Mouse (Mus musculus) limb, embryonic 10.5 days (tissue): Measurements from ENCODE around the gene Ccdc127. TPM values are rescaled to one million over a fixed set of nuclear protein-coding genes. Genes with fewer than 3 reads are reported as not detected.

ENCODE experiments used
- DNase-seq: peaks from one replicate; pipeline ENCODE4 v3.0.0-alpha.2; 2017; ENCODE audit warnings: low spot score
- H3K27ac ChIP-seq: fragments of 300-500 bp; sonication (generic); 2 replicates; pipeline ENCODE4 v1.5.1; 2016; ENCODE audit warnings: mild to moderate bottlenecking
- H3K27me3 ChIP-seq: fragments of 300-500 bp; sonication (generic); 2 replicates; pipeline ENCODE4 v1.6.1; 2016; ENCODE audit warnings: low read depth, mild to moderate bottlenecking; ENCODE audit not compliant: poor library complexity, severe bottlenecking
- H3K36me3 ChIP-seq: fragments of 300-500 bp; sonication (generic); 2 replicates; pipeline ENCODE4 v1.6.1; 2016; ENCODE audit warnings: mild to moderate bottlenecking, moderate library complexity
- H3K4me1 ChIP-seq: fragments of 300-500 bp; sonication (generic); 2 replicates; pipeline ENCODE4 v1.6.1; 2016
- H3K4me3 ChIP-seq: fragments of 300-500 bp; sonication (generic); 2 replicates; pipeline ENCODE4 v1.5.1; 2016; ENCODE audit warnings: mild to moderate bottlenecking, moderate library complexity
- H3K9me3 ChIP-seq: fragments of 300-500 bp; sonication (generic); replicated peaks from 2 replicates; pipeline ENCODE4 v1.6.1; 2016; ENCODE audit warnings: mild to moderate bottlenecking
- WGBS: fragments of 180-500 bp; shearing (Covaris S2); methylation state at CpG from one replicate; pipeline ENCODE4 v1.1.7; 2016; 5-methylcytosine and 5-hydroxymethylcytosine counted together
- polyA plus RNA-seq: library from polyadenylated mRNA; unstranded; fragments of >200 nt; fragmentation: Nextera tagmentation; extraction: Ambion mirVana; gene quantifications from 2 replicates; pipeline ENCODE4 v1.2.1, GENCODE M21; 2016

Gene Ccdc127
- 52.7 and 54.0 TPM in 2 replicates for polyA plus RNA-seq

DNA sequence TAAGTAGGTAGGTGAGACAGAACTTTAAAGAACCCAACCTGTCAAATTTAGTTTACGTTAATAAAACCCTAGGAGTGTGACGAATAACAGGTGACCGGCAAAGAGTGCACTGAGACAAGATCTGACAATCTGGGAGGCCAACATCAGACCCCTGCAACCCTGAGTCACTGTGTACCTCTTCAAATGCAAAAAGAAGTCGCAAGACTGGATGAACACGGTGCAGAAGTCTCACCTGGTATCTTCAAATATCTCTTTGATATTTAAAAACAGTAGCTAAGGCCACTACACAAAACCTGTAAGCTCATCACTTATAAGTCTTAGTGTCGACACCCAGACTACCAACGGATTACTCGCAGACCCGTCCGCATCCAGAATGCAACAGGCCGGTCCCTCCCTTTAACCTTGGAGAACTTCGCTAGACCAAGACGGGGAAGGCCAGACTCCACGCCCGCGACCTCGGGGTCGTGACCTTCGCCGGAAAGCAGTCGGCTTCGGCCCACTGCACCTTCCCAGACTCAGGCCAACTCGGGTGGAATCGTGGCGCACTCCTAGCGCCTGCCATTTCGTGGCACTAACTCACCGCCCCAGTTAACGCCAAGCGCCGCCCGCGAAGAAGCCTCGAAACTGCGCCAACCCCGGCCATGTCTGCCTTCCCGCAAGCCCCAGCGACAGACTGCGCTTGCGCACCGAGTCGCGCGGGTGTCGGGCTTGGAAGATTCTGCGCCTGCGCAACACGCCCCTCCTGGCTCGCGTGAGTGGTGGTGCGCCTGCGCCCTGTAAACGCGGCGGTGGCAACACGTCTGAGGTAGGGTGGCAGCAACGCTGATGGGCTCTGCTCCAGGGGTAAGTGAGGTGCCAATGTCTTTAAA lies at the start of gene Ccdc127, which contains the start of gene Sdha:
Gene Ccdc127, plus strand, starts transcription at position 744 of the 869 bp plus-strand sequence.
Gene Sdha, minus strand, starts transcription at position 715 of the 869 bp plus-strand sequence.
- Histone ChIP-seq H3K4me3 (peak within 1 kb of the TSS; percentile 81), H3K27ac (peak within 1 kb of the TSS; percentile 94), H3K4me1 (peaks cover 13% of the 10 kb centered on the region), H3K9me3 (no peaks in the 10 kb centered on the region), H3K27me3 (no peaks in the 10 kb centered on the region), H3K36me3 (peaks cover 24% of the 10 kb centered on the region)
- DNase-seq, result peak; percentile 99
- WGBS, result 2% methylated on average over 57 of the region's 57 CpGs

DNA sequence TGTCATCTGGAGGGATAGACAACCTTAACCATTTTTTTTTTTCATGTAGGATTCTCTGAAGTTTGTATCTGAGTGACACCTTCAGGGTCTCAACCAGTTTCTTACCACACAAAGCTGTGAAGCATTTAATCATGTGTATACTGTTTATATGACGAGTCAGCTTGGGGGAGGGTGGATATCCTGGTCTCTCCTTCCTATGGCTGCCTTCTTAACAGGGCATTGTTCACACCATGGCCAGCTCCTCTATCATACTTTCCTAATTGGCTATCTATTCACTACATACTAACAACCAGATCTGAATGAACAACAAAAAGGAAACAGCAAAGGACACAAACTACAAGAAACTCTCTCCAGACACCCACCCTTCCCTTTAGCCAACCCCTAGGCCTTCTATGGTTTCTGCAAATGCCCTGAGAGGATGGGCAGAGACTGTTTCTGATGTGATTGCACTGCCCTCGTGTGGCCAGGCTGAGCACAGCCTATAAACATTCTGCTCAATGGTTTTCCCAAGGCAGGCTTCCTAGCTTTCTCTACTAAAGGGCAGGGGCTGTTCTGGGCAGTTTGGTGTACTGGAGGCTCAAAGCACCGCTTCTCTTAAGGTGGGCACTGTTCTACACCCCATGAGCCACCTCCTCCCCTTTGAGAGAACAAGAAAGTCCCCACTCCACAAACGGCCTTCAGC lies 49.0 kb upstream of the Ccdc127 start:
- DNase-seq, result peak; percentile 79
- no peaks in the 10 kb centered on the region for H3K27me3 ChIP-seq
- no peaks in the 10 kb centered on the region for H3K4me1 ChIP-seq
- H3K4me3 ChIP-seq, result no peak overlapping the region
- H3K36me3 ChIP-seq, result peaks cover 44% of the 10 kb centered on the region
- 46% methylated on average over 4 of the region's 4 CpGs for WGBS
- H3K9me3 ChIP-seq, result no peaks in the 10 kb centered on the region
- no peak overlapping the region for H3K27ac ChIP-seq

DNA sequence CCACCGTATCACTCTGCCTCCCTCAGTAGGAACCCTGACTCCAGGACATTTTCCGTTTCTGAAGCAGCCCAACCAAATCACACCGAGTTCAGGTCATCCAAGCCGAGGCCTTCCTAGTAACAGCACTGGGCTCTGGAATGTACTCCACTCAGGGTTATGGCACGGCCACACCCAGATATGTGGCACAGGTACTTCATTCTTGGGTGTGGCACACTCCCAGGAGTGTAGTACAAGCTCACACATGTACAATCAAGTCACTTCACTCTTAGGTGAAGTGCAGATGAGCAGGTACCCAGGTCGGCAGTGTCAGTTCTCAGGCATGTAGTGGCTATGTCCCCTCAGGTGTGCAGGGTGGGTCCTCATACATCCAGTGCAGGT lies 48.5 kb upstream of the Ccdc127 start:
- peaks cover 50% of the 10 kb centered on the region for H3K36me3 ChIP-seq
- no peak for DNase-seq
- no peak overlapping the region for H3K27ac ChIP-seq
- no peaks in the 10 kb centered on the region for H3K9me3 ChIP-seq
- H3K27me3 ChIP-seq, result no peaks in the 10 kb centered on the region
- no peaks in the 10 kb centered on the region for H3K4me1 ChIP-seq
- H3K4me3 ChIP-seq, result no peak overlapping the region
- WGBS, result 85% methylated on average over 6 of the region's 6 CpGs

DNA sequence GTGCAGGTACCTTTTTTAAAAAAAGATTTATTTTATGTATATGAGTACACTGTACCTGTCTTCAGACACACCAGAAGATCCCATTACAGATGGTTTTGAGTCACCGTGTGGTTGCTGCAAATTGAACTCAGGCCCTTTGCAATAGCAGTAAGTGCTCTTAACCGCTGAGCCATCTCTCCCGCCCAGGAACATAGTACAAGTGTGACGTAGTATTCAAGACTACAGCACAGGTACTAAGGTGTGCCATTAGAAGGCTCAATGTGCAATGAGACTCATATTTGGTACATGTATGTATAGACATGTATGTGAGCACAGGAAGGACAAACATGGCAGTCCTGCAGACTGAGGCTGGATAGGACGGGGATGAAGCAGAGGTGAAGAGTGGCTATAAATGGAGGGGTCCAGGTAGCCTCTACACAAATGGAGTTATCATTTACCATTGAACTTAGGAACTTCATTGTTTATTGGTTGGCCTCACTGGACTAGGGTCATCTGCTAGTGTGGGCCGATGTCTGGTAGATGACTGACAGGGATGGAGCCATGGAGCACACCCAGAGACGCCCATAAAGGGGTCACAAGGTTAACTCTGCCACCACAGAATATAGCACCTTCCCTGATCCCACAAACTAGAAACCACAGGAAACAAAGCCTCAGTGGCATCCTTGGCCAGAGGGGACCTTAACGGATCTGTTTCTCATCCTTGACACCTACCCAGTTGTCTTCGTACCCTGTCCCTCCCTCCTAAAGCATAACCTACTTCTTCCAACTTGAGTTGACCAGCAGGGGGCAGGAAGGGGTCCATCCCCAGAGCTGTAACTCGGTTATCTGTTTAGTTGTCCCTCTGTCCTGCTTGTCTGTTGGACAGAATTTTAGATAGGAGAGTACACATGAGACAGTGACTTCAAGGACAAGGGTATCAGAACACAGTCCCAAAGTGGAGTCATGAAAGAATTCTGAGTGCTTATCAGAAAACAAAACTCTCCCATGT lies 47.8 kb upstream of the Ccdc127 start:
- DNase-seq, result no peak
- H3K27me3 ChIP-seq, result no peaks in the 10 kb centered on the region
- no peak overlapping the region for H3K27ac ChIP-seq
- H3K9me3 ChIP-seq, result no peaks in the 10 kb centered on the region
- peaks cover 57% of the 10 kb centered on the region for H3K36me3 ChIP-seq
- WGBS, result 82% methylated on average over 10 of the region's 10 CpGs
- no peak overlapping the region for H3K4me3 ChIP-seq
- no peaks in the 10 kb centered on the region for H3K4me1 ChIP-seq

DNA sequence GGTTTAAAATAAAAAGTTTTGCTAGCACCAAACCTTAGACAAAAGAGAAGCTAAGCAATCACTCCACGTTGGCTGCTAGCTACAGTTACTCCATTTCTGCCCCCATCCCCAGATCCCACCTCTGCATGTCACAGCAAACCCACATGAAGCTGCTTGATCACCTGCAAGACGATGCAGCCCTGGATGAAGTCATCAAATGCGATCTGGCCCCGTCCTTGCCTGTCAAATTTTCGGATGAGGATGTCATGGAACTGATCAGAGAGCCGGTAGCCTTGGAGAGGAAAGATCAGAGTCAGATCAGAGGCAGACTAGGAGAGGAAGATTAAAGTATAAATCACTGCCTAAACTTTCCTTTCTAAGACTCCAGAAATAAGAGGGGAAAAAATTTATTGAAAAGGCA lies 44.7 kb upstream of the Ccdc127 start:
- H3K27me3 ChIP-seq, result no peaks in the 10 kb centered on the region
- no peaks in the 10 kb centered on the region for H3K9me3 ChIP-seq
- H3K4me1 ChIP-seq, result no peaks in the 10 kb centered on the region
- H3K27ac ChIP-seq, result no peak overlapping the region
- WGBS, result 92% methylated on average over 6 of the region's 6 CpGs
- H3K36me3 ChIP-seq, result peaks cover 87% of the 10 kb centered on the region
- DNase-seq, result no peak
- H3K4me3 ChIP-seq, result no peak overlapping the region

DNA sequence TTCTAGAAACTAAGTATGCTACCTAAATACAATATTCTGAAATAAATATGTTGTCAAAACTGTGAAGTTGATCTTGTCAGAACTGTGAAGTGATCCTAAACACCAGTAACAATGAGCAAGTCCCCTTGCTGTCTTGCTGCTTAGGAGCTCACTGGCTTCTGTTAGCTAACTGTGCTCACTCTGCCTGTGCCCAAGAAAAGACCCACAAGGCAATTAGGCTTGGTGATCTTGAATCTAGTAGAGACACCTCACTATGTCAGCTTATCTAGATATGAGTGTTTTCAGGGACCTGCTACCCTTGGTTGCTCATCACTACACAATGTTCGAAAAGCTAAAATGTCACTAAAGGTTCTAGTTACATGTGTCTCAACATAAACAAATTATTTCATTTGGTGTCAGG lies 44.3 kb upstream of the Ccdc127 start:
- H3K27ac ChIP-seq, result no peak overlapping the region
- DNase-seq, result no peak
- no peaks in the 10 kb centered on the region for H3K4me1 ChIP-seq
- no peaks in the 10 kb centered on the region for H3K9me3 ChIP-seq
- WGBS, result 90% methylated on average over 1 of the region's 1 CpGs
- H3K4me3 ChIP-seq, result no peak overlapping the region
- peaks cover 91% of the 10 kb centered on the region for H3K36me3 ChIP-seq
- no peaks in the 10 kb centered on the region for H3K27me3 ChIP-seq

DNA sequence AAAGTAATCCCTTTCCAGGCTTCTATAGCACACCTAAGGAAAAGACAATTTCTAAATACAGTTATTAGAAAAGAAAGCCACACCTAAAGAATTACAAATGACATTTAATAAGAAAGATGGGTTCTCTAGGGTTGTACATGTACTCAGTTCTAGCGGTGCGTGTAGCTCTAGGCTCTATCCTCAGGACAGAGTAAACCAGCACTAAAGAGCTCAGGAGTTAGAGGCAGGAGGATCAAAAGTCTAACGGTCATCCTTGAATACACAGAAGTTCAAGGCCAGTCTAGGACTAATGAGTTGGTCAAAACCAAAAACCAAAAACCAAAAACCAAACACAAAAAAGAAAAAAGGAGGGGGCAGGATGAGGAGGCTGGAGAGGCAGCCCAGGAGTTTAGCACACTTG lies 35.5 kb upstream of the Ccdc127 start:
- H3K27ac ChIP-seq, result no peak overlapping the region
- H3K36me3 ChIP-seq, result peaks cover 40% of the 10 kb centered on the region
- no peak overlapping the region for H3K4me3 ChIP-seq
- 96% methylated on average over 3 of the region's 3 CpGs for WGBS
- H3K27me3 ChIP-seq, result no peaks in the 10 kb centered on the region
- DNase-seq, result no peak
- H3K4me1 ChIP-seq, result peaks cover 16% of the 10 kb centered on the region
- H3K9me3 ChIP-seq, result no peaks in the 10 kb centered on the region

DNA sequence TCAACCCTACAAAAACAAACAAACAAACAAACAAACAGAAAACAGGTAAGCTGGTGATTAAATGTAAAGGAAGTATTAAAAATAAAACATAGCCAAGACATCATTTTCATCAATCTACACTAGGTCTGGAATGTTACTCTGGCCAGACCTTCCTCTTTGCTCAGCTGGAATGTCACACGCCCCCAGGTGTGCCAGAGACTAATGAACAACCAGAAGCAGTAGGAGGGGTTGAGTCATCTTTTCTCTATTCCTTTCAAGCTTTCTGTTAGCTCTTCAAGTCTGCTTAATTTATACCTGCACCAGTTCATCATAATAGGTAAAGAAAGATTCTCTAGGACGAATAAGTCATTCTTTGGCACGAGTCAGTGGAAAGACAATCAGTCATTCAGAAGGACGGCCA lies 33.7 kb upstream of the Ccdc127 start:
- peak overlapping the region; percentile 85 for H3K27ac ChIP-seq
- WGBS, result 26% methylated on average over 4 of the region's 4 CpGs

DNA sequence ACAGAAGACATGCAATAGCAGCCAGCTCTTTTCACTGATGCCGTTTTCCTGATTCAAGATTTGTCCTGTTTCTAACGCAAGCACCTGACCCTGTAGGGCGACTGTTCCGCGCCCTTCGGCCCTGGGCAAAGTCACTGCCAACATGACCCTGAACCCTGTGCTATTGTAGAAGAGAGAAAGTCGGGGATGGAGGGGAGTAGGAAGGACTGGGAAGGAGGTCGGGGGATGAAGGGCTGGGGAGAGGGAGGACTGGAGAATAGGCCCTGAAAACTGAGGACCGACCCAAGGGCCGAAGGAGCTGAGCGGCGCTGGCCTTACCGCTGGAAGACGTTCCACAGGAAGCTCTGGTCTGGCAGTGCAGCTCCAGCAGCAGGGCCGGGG lies 33.3 kb upstream of the Ccdc127 start:
- peak overlapping the region; percentile 85 for H3K4me3 ChIP-seq
- peak overlapping the region; percentile 85 for H3K27ac ChIP-seq
- peaks cover 41% of the 10 kb centered on the region for H3K36me3 ChIP-seq
- H3K9me3 ChIP-seq, result no peaks in the 10 kb centered on the region
- no peak for DNase-seq
- no peaks in the 10 kb centered on the region for H3K27me3 ChIP-seq
- 4% methylated on average over 15 of the region's 15 CpGs for WGBS
- H3K4me1 ChIP-seq, result peaks cover 16% of the 10 kb centered on the region

More for the DNA sequence above, 33.7 kb upstream of the Ccdc127 start:
- Histone ChIP-seq H3K4me3 (peak overlapping the region; percentile 85), H3K9me3 (no peaks in the 10 kb centered on the region), H3K27me3 (no peaks in the 10 kb centered on the region), H3K4me1 (peaks cover 16% of the 10 kb centered on the region), H3K36me3 (peaks cover 40% of the 10 kb centered on the region)
- no peak for DNase-seq

DNA sequence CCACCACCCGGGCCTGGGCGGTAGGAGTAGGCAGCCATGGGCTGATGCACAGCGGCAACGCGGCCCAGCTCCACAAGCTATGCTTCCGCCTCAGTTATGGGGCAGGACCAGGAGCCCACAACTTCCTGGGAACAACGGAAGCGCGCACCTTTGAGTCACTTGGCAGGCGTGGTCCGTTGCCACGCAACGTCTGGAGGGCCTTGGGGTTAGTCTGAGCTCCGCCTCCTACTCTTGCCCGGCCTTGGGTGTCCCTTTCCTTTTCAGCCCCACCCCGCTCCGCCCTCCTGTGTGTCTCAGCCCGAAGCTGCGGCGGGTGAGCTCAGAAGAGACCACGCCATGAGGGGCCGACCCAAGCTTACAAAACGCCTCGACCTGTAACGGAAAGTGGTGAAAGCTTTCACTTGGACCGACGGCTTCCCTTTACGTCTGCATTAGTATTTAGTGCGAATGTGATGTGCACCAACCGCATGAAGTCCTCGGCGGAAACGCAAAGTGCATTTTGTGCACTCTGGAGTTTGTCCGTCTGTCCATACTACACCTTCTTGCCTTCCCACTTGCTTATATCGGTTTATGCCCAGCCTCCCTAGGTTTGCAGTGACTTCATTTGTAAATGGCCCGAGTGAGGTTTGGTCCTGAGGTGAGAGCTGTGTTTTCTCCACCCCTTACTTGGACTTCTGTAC lies 32.8 kb upstream of the Ccdc127 start, which contains the start of gene Pdcd6:
Gene Pdcd6, minus strand, starts transcription at position 411 of the 680 bp plus-strand sequence.
- Histone ChIP-seq H3K27ac (peak within 1 kb of the TSS; percentile 85), H3K4me1 (peaks cover 16% of the 10 kb centered on the region), H3K27me3 (no peaks in the 10 kb centered on the region), H3K36me3 (peaks cover 46% of the 10 kb centered on the region), H3K9me3 (no peaks in the 10 kb centered on the region), H3K4me3 (peak within 1 kb of the TSS; percentile 85)
- DNase-seq, result peak; percentile 93
- WGBS, result 1% methylated on average over 36 of the region's 36 CpGs

DNA sequence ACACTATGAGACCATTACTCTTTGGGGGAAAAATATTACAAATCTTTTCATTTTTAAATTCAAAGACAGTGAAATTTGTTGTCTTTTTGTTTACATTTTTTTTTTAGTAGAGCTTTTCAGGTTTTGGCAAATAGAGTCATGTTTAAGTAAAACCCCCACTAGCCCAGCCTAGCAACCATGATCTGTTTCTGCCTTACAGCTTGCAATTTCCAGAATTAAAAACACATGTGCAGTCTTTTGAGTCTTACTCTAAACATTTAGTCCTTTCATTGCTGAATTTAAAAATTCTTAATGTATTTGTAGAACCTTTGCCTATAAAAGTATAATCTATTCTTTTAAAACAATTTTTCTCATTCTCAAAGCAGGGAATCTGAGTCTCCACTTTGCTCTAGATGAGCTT lies 20.8 kb upstream of the Ccdc127 start:
- H3K27me3 ChIP-seq, result no peaks in the 10 kb centered on the region
- no peaks in the 10 kb centered on the region for H3K9me3 ChIP-seq
- DNase-seq, result no peak
- no peaks in the 10 kb centered on the region for H3K4me1 ChIP-seq
- H3K27ac ChIP-seq, result no peak overlapping the region
- peaks cover 86% of the 10 kb centered on the region for H3K36me3 ChIP-seq
- H3K4me3 ChIP-seq, result no peak overlapping the region

DNA sequence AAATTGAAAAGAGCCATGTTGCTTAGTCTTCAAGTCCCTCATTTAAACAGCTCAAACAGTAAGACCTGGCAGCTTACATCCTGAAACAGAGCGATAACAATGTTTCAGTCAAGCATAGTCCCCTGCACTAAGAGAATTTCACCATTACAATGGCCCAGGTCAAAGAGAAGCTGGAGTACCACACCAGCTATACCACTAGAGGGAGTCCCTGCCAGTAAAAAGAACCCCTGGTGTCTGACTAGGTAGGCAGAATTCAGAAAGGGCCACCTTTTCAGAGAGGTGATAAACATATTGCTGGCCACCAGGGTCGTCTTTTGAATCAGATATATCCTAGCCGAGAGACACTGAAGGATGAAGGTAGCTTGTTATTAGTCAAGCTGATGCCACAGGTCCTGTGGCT lies 9.1 kb upstream of the Ccdc127 start:
- Histone ChIP-seq H3K4me3 (no peak overlapping the region), H3K4me1 (no peaks in the 10 kb centered on the region), H3K9me3 (no peaks in the 10 kb centered on the region), H3K27ac (no peak overlapping the region), H3K36me3 (peaks cover 78% of the 10 kb centered on the region), H3K27me3 (no peaks in the 10 kb centered on the region)
- WGBS, result 57% methylated on average over 3 of the region's 3 CpGs
- no peak for DNase-seq
